Mouse (Mus musculus) CH12.LX (cell line): ENCODE data around the gene Olfr1061. TPM values are rescaled to one million over a fixed set of nuclear protein-coding genes. Genes with fewer than 3 reads are reported as not detected.
"Not testable (repeated sequence)": the region's sequence is repeated elsewhere in the genome, so short reads cannot be mapped to it uniquely, and the experiment has no call there.

Source experiments
- DNase-seq: peaks from one replicate; pipeline ENCODE4 v3.0.0-alpha.2; 2013; ENCODE audit errors: extremely low read depth
- H3K27ac ChIP-seq: 2 replicates; pipeline ENCODE4 v1.5.1; 2012; ENCODE audit warnings: low read depth, mild to moderate bottlenecking, control low read depth, moderate library complexity; ENCODE audit not compliant: insufficient read depth
- H3K27me3 ChIP-seq: replicated peaks from 2 replicates; pipeline ENCODE3; 2012; ENCODE audit warnings: inconsistent platforms
- H3K36me3 ChIP-seq, 2 experiments: replicated peaks in 1 of 2; 2 replicates each; pipeline versions ENCODE3 to v1.6.1; 2012; ENCODE audit warnings: inconsistent platforms in 1 of 2, low read length in 1 of 2, mild to moderate bottlenecking in 1 of 2, mixed read lengths in 1 of 2, moderate library complexity in 1 of 2; ENCODE audit not compliant: control insufficient read depth in 1 of 2, insufficient read depth in 1 of 2
- H3K4me1 ChIP-seq, 2 experiments: 2 replicates each; pipeline ENCODE4 v1.6.1; 2012; ENCODE audit warnings: inconsistent platforms in 1 of 2, moderate library complexity in 1 of 2; ENCODE audit not compliant: insufficient read depth in 2 of 2, control insufficient read depth in 1 of 2
- H3K4me2 ChIP-seq: 2 replicates; pipeline ENCODE4 v1.6.1; 2012; ENCODE audit warnings: low read depth, mild to moderate bottlenecking, control low read depth; ENCODE audit not compliant: poor library complexity, insufficient read depth, severe bottlenecking
- H3K4me3 ChIP-seq, 3 experiments: fragments of 150-350 bp in 1 of 3; sonication (generic) in 1 of 3; replicated peaks in 1 of 3; 2 replicates each; pipeline versions ENCODE3 to v1.5.1; 2011 to 2012; ENCODE audit warnings: low read depth in 2 of 3, low read length in 2 of 3, mild to moderate bottlenecking in 2 of 3, moderate library complexity in 2 of 3, control low read depth in 1 of 3, improper control_type of control experiment in 1 of 3, inconsistent platforms in 1 of 3, mixed read lengths in 1 of 3; ENCODE audit not compliant: poor library complexity in 1 of 3
- H3K79me2 ChIP-seq: replicated peaks from 2 replicates; pipeline ENCODE4 v1.6.1; 2012; ENCODE audit warnings: mild to moderate bottlenecking, moderate library complexity; ENCODE audit not compliant: control insufficient read depth, poor library complexity, insufficient read depth, severe bottlenecking; ENCODE audit errors: extremely low read depth
- H3K9ac ChIP-seq: 2 replicates; pipeline ENCODE4 v1.6.1; 2012; ENCODE audit warnings: low read depth, mild to moderate bottlenecking, control low read depth, moderate library complexity; ENCODE audit not compliant: insufficient read depth
- H3K9me3 ChIP-seq: replicated peaks from 2 replicates; pipeline ENCODE3; 2012; ENCODE audit warnings: low read length, inconsistent platforms, mixed read lengths
- CHD2 ChIP-seq: IDR thresholded peaks from 2 replicates; pipeline ENCODE4 v1.6.1; 2011; ENCODE audit warnings: low read length, improper control_type of control experiment
- CTCF ChIP-seq, 2 experiments: IDR thresholded peaks in 1 of 2; conservative IDR thresholded peaks in 1 of 2; 2 replicates each; pipeline ENCODE4 v1.5.1; 2011 to 2012; ENCODE audit warnings: low read depth in 2 of 2, low read length in 2 of 2, improper control_type of control experiment in 1 of 2, inconsistent platforms in 1 of 2, mild to moderate bottlenecking in 1 of 2, moderate library complexity in 1 of 2
- E2F4 ChIP-seq: IDR thresholded peaks from 2 replicates; pipeline ENCODE4 v1.6.1; 2011; ENCODE audit warnings: low read depth, low read length, improper control_type of control experiment; ENCODE audit not compliant: insufficient replicate concordance
- IRF4 ChIP-seq: IDR thresholded peaks from 2 replicates; pipeline ENCODE4 v1.6.1; 2014; ENCODE audit warnings: low read depth, mild to moderate bottlenecking, inconsistent platforms, low read length, improper control_type of control experiment
- JUND ChIP-seq: conservative IDR thresholded peaks from 2 replicates; pipeline ENCODE4 v1.6.1; 2011; ENCODE audit warnings: low read depth, low read length, improper control_type of control experiment
- MAZ ChIP-seq: IDR thresholded peaks from 2 replicates; pipeline ENCODE4 v1.6.1; 2012; ENCODE audit warnings: low read depth, mild to moderate bottlenecking, inconsistent platforms, low read length, improper control_type of control experiment, moderate library complexity
- MXI1 ChIP-seq: IDR thresholded peaks from 2 replicates; pipeline ENCODE4 v1.6.1; 2011; ENCODE audit warnings: mild to moderate bottlenecking, low read depth, low read length, improper control_type of control experiment
- MYC ChIP-seq: IDR thresholded peaks from 2 replicates; pipeline ENCODE4 v1.6.1; 2011; ENCODE audit warnings: low read depth, mild to moderate bottlenecking, improper control_type of control experiment, low read length
- NRF1 ChIP-seq: IDR thresholded peaks from 2 replicates; pipeline ENCODE4 v1.6.1; 2014; ENCODE audit warnings: low read depth, mild to moderate bottlenecking, inconsistent platforms, low read length, improper control_type of control experiment, moderate library complexity
- PAX5 ChIP-seq: IDR thresholded peaks from 2 replicates; pipeline ENCODE4 v1.6.1; 2012; ENCODE audit warnings: low read length, inconsistent platforms, mixed read lengths
- POLR2AphosphoS2 ChIP-seq: IDR thresholded peaks from 2 replicates; pipeline ENCODE4 v1.6.1; 2011; ENCODE audit warnings: low read depth, low read length, improper control_type of control experiment
- RAD21 ChIP-seq: IDR thresholded peaks from 2 replicates; pipeline ENCODE4 v1.6.1; 2011; ENCODE audit warnings: low read depth, mild to moderate bottlenecking, low read length, improper control_type of control experiment, moderate library complexity
- RCOR1 ChIP-seq: conservative IDR thresholded peaks from 2 replicates; pipeline ENCODE4 v1.6.1; 2012; ENCODE audit warnings: low read depth, mild to moderate bottlenecking, inconsistent platforms, low read length, improper control_type of control experiment
- SIN3A ChIP-seq: IDR thresholded peaks from 2 replicates; pipeline ENCODE4 v1.6.1; 2012; ENCODE audit warnings: low read length, improper control_type of control experiment, inconsistent platforms
- SMC3 ChIP-seq: IDR thresholded peaks from 2 replicates; pipeline ENCODE4 v1.6.1; 2011; ENCODE audit warnings: low read depth, low read length, improper control_type of control experiment
- TBP ChIP-seq: conservative IDR thresholded peaks from 2 replicates; pipeline ENCODE4 v1.6.1; 2011; ENCODE audit warnings: low read depth, low read length, improper control_type of control experiment
- TCF12 ChIP-seq: IDR thresholded peaks from 2 replicates; pipeline ENCODE4 v1.6.1; 2014; ENCODE audit warnings: low read depth, mild to moderate bottlenecking, inconsistent platforms, low read length, improper control_type of control experiment
- USF2 ChIP-seq: conservative IDR thresholded peaks from 2 replicates; pipeline ENCODE4 v1.6.1; 2011; ENCODE audit warnings: low read depth, low read length, improper control_type of control experiment
- ZKSCAN1 ChIP-seq: IDR thresholded peaks from 2 replicates; pipeline ENCODE4 v1.6.1; 2012; ENCODE audit warnings: low read depth, inconsistent platforms, low read length, improper control_type of control experiment, borderline replicate concordance
- ZMIZ1 ChIP-seq: IDR thresholded peaks from 2 replicates; pipeline ENCODE4 v1.6.1; 2012; ENCODE audit warnings: low read depth, mild to moderate bottlenecking, inconsistent platforms, low read length, improper control_type of control experiment
- dilution Hi-C: fragments of 300-500 bp; cut with MboI; formaldehyde crosslinking; loops from 2 replicates; pipeline ENCODE4 v1.14.3; 2020; ENCODE audit warnings: low sequenced_read_pairs; ENCODE audit not compliant: extremely low pct_unique_long_range_greater_than_20kb, extremely low pct_ligation_motif_present
- in situ Hi-C: fragments of 300-500 bp; cut with MboI; formaldehyde crosslinking; loops from 3 replicates; pipeline ENCODE4 v1.14.3; 2019; ENCODE audit warnings: low sequenced_read_pairs, low pct_ligation_motif_present, low pct_unique_long_range_greater_than_20kb, mixed read lengths
- polyA plus RNA-seq: library from polyadenylated mRNA; unstranded; fragments of >175 nt; gene quantifications from 2 replicates; pipeline ENCODE4 v1.2.1, GENCODE M21; 2012; ENCODE audit warnings: low read depth; ENCODE audit not compliant: insufficient read length
- total RNA-seq, 2 experiments: library from RNA; depleted of rRNA; stranded (reverse); fragments of 300-350 nt in 1 of 2; fragments of >200 nt in 1 of 2; gene quantifications; 2 replicates each; pipeline ENCODE4 v1.2.3; 2012 to 2014

The Olfr1061 gene
- total and polyA plus RNA-seq, 3 experiments = not detected

DNA sequence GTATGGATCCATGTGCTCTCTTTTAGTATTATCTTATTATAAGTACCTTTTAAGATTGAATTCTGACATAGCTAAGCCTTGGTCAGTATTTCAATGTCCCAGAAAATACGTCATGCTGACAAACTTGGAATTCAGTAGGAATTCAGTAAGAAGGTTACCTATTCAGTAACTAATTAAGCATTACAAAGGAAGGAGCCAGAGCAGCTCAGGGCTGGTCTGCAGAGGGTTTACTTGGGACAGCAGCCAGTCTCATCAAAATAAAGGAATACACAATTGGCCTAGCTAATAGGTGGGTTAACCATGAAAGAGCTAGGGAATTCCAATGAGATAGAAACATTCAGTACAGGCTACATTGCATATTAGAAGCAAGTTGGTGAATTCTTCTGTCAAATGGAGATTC, 28.3 kb upstream of the Olfr1061 start:
- H3K4me1 ChIP-seq, H3K9me3 ChIP-seq, in situ Hi-C loops, H3K4me2 ChIP-seq, DNase-seq, H3K36me3 ChIP-seq, dilution Hi-C loops, H3K27me3 ChIP-seq, H3K9ac ChIP-seq, H3K4me3 ChIP-seq, H3K79me2 ChIP-seq, H3K27ac ChIP-seq: not testable (repeated sequence)

DNA sequence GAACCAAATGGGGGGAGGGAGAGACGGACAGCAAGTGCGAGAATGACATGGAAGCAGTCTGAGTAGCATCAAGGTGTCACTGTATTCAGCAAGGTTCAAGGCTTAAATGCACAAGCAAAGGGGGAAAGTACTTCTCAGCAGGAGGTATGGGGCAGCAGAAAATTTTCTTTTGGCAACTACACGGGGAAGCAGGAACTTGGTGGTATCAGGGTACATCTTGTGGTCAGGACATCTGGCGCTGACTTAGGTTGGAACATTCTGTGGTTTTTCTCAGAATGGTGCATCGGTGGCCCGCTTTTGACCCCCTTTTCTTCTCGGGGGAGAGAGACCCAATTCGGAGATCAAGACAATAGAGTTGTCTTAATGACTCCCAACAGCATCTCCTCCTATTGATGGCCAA, 14.7 kb upstream of the Olfr1061 start:
- H3K4me2 ChIP-seq, dilution Hi-C loops, H3K27ac ChIP-seq, in situ Hi-C loops, H3K27me3 ChIP-seq, H3K4me3 ChIP-seq, H3K79me2 ChIP-seq, DNase-seq, H3K4me1 ChIP-seq, H3K9ac ChIP-seq, H3K9me3 ChIP-seq, H3K36me3 ChIP-seq: not testable (repeated sequence)

- H3K4me2 ChIP-seq, dilution Hi-C loops, H3K4me3 ChIP-seq, H3K79me2 ChIP-seq, DNase-seq, H3K27ac ChIP-seq, H3K4me1 ChIP-seq, H3K9me3 ChIP-seq, H3K36me3 ChIP-seq, in situ Hi-C loops, H3K9ac ChIP-seq, H3K27me3 ChIP-seq: not testable (repeated sequence)
Observed at GRCm38 (mm10) chr2:86426649-86427048, 12.8 kb upstream of the Olfr1061 start, which contains the start of gene Olfr1062. Gene Olfr1062 (minus strand): TSS chr2:86426749.

GRCm38 (mm10) chr2:86395114-86395513, 18.7 kb downstream of the Olfr1061 start:
- no peaks in the 10 kb centered on the region for H3K4me1 ChIP-seq
- TF ChIP-seq TBP (no peak), USF2 (no peak), E2F4 (no peak), NRF1 (no peak), MYC (no peak), SMC3 (no peak), JUND (no peak), SIN3A (no peak), CTCF (conservative IDR thresholded peaks at IDR 0.05 in 1 of 2, IDR thresholded peaks at IDR 0.05 in 1 of 2; ENCODE audit: low read depth in 2 of 2, low read length in 2 of 2) (no peak), PAX5 (no peak), POLR2AphosphoS2 (no peak), MXI1 (no peak), MAZ (no peak), IRF4 (no peak), CHD2 (no peak), ZMIZ1 (no peak), RAD21 (no peak), ZKSCAN1 (no peak), TCF12 (no peak), RCOR1 (no peak)
- TF ChIP-seq, all 38 proteins: peak for 0
- H3K27ac ChIP-seq = no peak overlapping the region
- H3K79me2 ChIP-seq = no peaks in the 10 kb centered on the region
- H3K9ac ChIP-seq = no peak overlapping the region
- H3K4me2 ChIP-seq = no peak overlapping the region
- no peak for DNase-seq
- no peaks in the 10 kb centered on the region for H3K36me3 ChIP-seq
- in situ Hi-C loops (no loop called here), dilution Hi-C loops (no loop called here)
- no peak overlapping the region for H3K4me3 ChIP-seq
- H3K9me3 ChIP-seq = peaks cover 4% of the 10 kb centered on the region
- no peaks in the 10 kb centered on the region for H3K27me3 ChIP-seq
